ENCODE assay signal across 14 mouse cellular contexts in genomic region chr19:57195169-57195930, GRCm38 (mm10).
DNase-seq lines count a peak whose midpoint lies in the region; ATAC-seq and TF ChIP-seq lines count a peak whose summit lies in the region.
"Had no signal": no experiment of that assay in that cellular context is flagged by ENCODE, and none has a peak within 500 bp of the region (broad histone marks: within the 10 kb centered on the region; RNA-seq: fewer than 3 reads in every experiment).

No protein-coding gene starts in this region.

- 0 out of 2 replicates have a peak, but pooled peaks cover 9% of the 10 kb centered on the region for H3K27me3 ChIP-seq in heart, embryonic 10.5 days (ENCODE audit: insufficient read depth, poor library complexity, severe bottlenecking)
- H3K27me3 ChIP-seq in hindbrain, postnatal 0 days (ENCODE audit: insufficient read depth, low read length) = no peaks in the 10 kb centered on the region

- 0 out of 2 replicates have a peak, but pooled peaks cover 12% of the 10 kb centered on the region for H3K36me3 ChIP-seq in heart, embryonic 10.5 days
- H3K36me3 ChIP-seq in hindbrain, postnatal 0 days (ENCODE audit: insufficient read depth, low read length) = no peaks in the 10 kb centered on the region
- H3K36me3 ChIP-seq: G1E; limb, embryonic 15.5 days had no signal

- 0 out of 2 replicates have a peak overlapping the region, but pooled peaks have one; percentile 3 for H3K9ac ChIP-seq in hindbrain, postnatal 0 days (replicated peaks; ENCODE audit: low read length)
- H3K9ac ChIP-seq: limb, embryonic 15.5 days had no signal

- H3K4me1 ChIP-seq in heart, embryonic 10.5 days = peaks cover 68% of the 10 kb centered on the region
- H3K4me1 ChIP-seq in hindbrain, postnatal 0 days (ENCODE audit: insufficient read depth, low read length) = peaks cover 21% of the 10 kb centered on the region

- ATAC-seq in hindbrain, postnatal 0 days = no peak
- ATAC-seq: activated CD4-positive, CD25-positive, alpha-beta regulatory T cell, adult 4 months had no signal

- intact Hi-C loops in left cerebral cortex, adult 2 months (cut with DNase I) = no loop called here

- peak overlapping the region; percentile 64 for H3K4me2 ChIP-seq in hindbrain, postnatal 0 days (ENCODE audit: low read depth, low read length)
- H3K4me2 ChIP-seq: limb, embryonic 15.5 days had no signal

- TF ChIP-seq CTCF in left cerebral cortex, adult 2 months (IDR thresholded peaks at IDR 0.05) = no peak; the same call in 1 of the 2 replicates
- no peak for TF ChIP-seq CTCF in hindbrain, postnatal 0 days (IDR thresholded peaks at IDR 0.05; ENCODE audit: low read depth)

- H3K27ac ChIP-seq in left cerebral cortex, adult 2 months = peak overlapping the region; percentile 90
- peak overlapping the region; percentile 84; the same call in 1 of the 2 replicates for H3K27ac ChIP-seq in heart, embryonic 10.5 days
- 0 out of 2 replicates have a peak overlapping the region, but pooled peaks have one; percentile 4 for H3K27ac ChIP-seq in hindbrain, postnatal 0 days
- H3K27ac ChIP-seq: limb, embryonic 15.5 days had no signal

- H3K4me3 ChIP-seq in left cerebral cortex, adult 2 months = peak overlapping the region; percentile 60; the same call in 1 of the 2 replicates
- peak overlapping the region; percentile 60 for H3K4me3 ChIP-seq in heart, embryonic 10.5 days
- H3K4me3 ChIP-seq in hindbrain, postnatal 0 days (ENCODE audit: low read length) = peak overlapping the region; percentile 40
- H3K4me3 ChIP-seq: limb, embryonic 15.5 days; megakaryocyte, embryonic 14.5 days had no signal

- WGBS in heart, embryonic 10.5 days = 65% methylated on average over 11 of the region's 11 CpGs
- 82% methylated on average over 11 of the region's 11 CpGs for WGBS in hindbrain, postnatal 0 days

- DNase-seq in cerebellum, adult 11 months = peak; percentile 44
- no peak for DNase-seq in cerebellum, postnatal 4 days (ENCODE audit: low spot score in 2 of 2)
- DNase-seq in left cerebral cortex, adult 2 months (ENCODE audit: extremely low spot score in 1 of 2, low spot score in 2 of 2) = no peak
- no peak for DNase-seq in left cerebral cortex, adult 11 months (ENCODE audit: low spot score)
- DNase-seq in heart, embryonic 10.5 days (ENCODE audit: low spot score) = no peak
- no peak for DNase-seq in hindbrain, postnatal 0 days (ENCODE audit: low spot score)
- no peak for DNase-seq in embryo, embryonic 10 days (ENCODE audit: low spot score)
- DNase-seq in left cerebral cortex, adult 8-10 months (ENCODE audit: low spot score in 2 of 2) = no peak
- DNase-seq: gastrocnemius, postnatal 36 days; thymus, postnatal 4 days had no signal

- no peaks in the 10 kb centered on the region for H3K9me3 ChIP-seq in heart, embryonic 10.5 days
- H3K9me3 ChIP-seq in hindbrain, postnatal 0 days (ENCODE audit: low read length) = no peaks in the 10 kb centered on the region
- H3K9me3 ChIP-seq: limb, embryonic 15.5 days; megakaryocyte, embryonic 14.5 days had no signal

Comparison
In these comparisons a context has a peak if more than half of its experiments do, and no peak if none do; other contexts are left out.
1. H3K27ac ChIP-seq: peak in every context shown above with its lines; median percentile 90 in left cerebral cortex, adult 2 months; 84 in heart, embryonic 10.5 days; 4 in hindbrain, postnatal 0 days.